Mouse (Mus musculus) liver, adult 2 months (tissue): Measurements from ENCODE around the gene Gm49337.

Source experiments
- CTCF ChIP-seq: fragments of 200-500 bp; IDR thresholded peaks from 2 replicates; pipeline ENCODE4 v1.5.1; 2011; ENCODE audit warnings: low read depth, low read length, control low read depth
- POLR2A ChIP-seq: fragments of 200-500 bp; IDR thresholded peaks from 2 replicates; pipeline ENCODE4 v1.6.1; 2011; ENCODE audit warnings: low read length, control low read depth; ENCODE audit not compliant: insufficient read depth; ENCODE audit errors: extremely low read depth

DNA sequence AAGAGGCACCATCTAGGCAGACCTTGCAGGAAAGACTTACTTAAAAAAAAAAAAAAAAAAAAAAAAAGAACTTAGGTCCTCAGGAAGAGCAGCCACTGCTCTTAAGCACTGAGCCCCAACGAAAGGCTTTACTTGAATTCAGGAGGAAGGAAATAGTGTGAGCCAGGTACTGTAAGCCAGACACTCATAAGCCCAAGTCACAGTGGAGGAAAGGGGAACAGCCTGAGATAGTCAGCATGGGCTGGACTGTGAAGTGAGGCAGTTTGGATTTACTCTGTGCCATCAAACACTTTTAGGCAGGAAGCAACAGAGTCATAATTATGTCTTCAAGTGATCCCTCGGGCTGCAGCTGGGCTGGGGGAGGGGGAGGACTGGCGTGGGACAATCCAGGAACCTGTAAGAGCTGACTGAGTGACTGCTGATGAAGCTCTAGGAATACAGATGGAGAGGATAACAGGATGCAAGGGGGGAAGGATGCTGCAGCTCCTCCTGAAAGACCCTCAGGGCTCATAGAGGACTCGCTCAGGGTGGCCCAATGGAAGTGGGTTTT is 19.2 kb downstream of the Gm49337 start:
- TF ChIP-seq POLR2A (no peak), CTCF (no peak)
